Mouse (Mus musculus): ENCODE results near the gene Fbxo42. TPM values are rescaled to one million over a fixed set of nuclear protein-coding genes. Genes with fewer than 3 reads are reported as not detected.

Gene Fbxo42
- polyA plus RNA-seq (2012; rRNA removed), result 24.1 and 24.2 TPM in 2 replicates

DNA sequence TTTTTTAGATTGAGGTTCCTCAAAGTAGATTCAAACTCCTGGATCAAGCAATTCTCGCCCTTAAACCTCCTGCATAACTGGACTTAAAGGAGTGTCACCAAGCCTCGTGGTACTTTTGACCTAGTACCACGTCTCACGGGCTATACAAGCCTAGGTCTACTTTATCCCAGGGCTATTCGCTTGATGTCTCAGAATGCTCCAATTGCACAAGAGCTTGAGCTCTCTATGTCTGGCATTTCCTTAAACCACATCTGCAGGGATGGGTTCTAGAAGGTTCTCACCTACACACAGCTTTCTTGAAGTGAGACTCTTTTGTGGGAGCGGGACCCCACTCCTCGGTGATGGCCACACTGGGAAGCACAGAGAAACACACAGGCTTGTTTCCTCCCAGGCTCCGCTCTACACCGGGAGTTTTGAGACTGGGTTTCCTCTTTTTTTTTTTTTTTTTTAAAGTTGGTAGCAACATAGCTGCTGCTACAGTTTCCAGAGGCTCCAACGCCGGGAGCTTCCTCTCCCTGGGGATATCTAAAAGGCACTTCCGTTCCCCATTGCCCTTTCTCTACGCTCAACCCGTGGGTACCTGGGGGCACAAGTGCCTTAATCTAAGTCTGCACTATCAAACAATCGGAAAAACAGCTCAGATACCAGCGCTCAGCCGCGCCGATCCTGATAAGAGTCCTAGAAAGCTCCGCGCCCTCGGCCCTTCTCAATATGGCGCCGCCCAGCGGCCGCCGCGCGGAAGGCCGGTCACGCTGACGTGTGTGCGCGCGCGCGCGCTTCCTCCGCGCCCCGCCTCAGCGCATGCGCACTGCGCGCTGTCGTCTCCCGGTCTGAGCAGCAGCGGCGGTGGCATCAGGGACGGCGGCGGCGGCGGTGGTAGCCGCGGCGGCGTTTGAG, at the start of gene Fbxo42:
Gene Fbxo42 (plus strand): TSS at position 802 of the 897 bp plus-strand sequence.

DNA sequence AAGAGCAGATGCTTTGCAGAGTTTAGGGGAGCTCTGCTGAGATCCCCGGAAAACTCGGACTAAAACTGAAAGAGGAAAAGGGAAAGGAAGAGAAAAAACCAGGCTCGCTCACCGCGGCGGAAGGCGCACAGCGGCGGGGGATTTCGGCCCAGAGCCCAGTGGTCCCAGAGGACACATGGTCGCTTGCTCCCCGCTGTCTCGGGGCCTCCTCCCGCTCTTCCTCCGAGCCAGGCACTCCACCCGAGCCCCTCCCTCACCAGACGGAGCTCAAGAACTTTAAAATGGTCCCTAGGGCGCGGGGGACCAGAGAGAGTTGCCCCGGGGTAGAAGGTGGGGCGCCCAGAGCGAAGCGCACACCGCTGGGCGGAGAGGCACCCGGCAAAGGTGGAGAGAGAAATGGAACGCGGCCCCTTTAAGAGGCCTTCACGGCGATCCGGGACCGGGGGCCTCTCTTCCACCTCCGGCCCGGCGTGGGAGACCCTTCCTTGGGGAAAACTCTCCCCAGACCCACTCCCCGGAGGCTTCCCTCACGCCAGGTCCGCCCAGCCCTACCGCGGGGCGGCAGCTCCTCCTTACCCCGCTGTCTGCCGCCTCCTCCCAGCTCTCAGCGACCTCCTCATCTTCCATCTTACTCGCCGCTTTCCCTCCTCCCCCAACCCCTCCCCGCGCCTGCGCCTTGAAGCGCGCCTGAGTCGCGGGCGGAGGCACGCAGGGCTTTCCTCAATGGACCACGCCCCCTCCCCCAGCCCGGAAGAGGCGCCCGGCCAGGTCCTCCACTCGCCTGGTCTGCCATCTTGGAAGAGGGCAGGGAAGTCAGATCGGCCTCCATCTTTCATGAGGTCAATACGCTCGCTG, 8.4 kb upstream of the Fbxo42 start, which contains the start of gene Szrd1:
Gene Szrd1 (minus strand): TSS at position 660 of the 855 bp plus-strand sequence.

DNA sequence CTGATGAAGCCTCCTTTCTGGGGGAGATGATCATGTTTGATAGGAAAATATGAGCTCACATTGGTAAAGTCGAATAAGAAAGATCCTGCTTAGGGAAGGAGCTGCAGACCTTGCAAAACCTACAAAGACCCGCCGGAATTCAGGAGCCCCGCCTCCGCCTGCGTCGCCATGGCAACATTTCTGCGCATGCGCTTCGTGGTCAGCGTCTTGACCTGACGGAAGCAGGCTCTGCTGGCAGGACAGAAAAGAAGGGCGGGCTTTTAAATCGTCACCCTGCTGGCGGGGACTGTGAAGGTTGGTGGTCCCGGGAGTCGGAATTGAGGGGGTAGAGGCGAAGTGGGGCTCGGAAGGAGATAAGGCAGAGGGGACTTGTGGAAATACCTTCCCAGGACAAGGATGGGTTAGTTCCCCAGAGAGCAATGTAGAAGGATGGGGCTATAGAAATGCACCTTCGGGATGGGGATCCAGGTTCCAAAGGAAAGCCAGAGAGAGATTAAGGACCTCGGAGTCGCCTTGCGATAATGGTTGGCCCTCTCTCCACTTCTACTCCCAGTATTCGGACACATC, 66.1 kb downstream of the Fbxo42 start, which contains the start of gene Rsg1:
Gene Rsg1 (plus strand): TSS at position 187 of the 567 bp plus-strand sequence.

DNA sequence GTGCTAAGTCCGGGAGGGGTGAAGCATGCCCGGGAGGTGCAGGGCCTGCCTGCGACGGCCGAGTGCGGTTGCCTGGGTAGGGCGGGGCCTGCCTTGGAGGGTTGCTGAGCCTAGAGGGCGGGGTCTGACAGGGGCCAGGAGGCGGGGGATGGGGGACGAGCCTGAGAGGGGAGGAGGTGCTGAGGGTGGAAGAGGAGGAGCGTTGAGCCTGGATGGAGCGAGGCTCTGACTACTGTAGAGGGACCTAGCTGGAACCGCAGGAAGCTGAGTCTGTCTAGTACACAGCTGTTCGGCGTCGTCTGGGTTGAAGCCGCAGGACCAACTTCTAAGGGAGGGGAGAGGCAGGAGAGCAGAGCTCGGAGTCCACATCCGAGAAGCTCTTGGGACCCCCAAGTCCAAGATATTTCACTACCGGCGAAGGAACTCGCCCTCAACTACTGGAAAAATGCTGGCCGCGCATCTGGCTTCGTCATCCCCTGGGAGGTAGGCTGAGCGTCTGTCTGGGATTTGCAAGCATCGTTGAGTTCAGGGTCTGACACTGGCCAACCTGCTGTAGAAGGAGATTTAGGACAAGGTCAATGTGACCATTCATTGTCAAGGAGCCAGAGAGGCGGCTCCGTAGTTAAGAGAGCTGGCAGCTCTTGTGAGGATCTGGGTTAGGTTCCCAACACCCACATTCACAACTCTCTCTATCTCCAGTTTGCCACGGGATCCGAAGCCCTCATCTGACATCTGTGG, 91.8 kb downstream of the Fbxo42 start, which contains the start of gene Arhgef19:
Gene Arhgef19 (plus strand): TSS at position 112 of the 738 bp plus-strand sequence.

Other genes starting within 250 kb of the Fbxo42 start
- gene Padi2, start 241.6 kb upstream of the Fbxo42 start, polyA plus RNA-seq (2012; rRNA removed), result 0.36 and 1.0 TPM in 2 replicates
- gene Sdhb, start 186.7 kb upstream of the Fbxo42 start, polyA plus RNA-seq (2012; rRNA removed), result 229 and 247 TPM in 2 replicates
- gene Atp13a2, start 161.0 kb upstream of the Fbxo42 start, polyA plus RNA-seq (2012; rRNA removed), result 189 and 190 TPM in 2 replicates
- 234 and 286 TPM in 2 replicates for gene Mfap2, start 137.5 kb upstream of the Fbxo42 start, polyA plus RNA-seq (2012; rRNA removed)
- gene Crocc, start 87.4 kb upstream of the Fbxo42 start, polyA plus RNA-seq (2012; rRNA removed), result 37.7 and 38.0 TPM in 2 replicates
- gene Necap2, start 69.6 kb upstream of the Fbxo42 start, polyA plus RNA-seq (2012; rRNA removed), result 56.3 and 65.6 TPM in 2 replicates
- 0.02 and 0.06 TPM in 2 replicates for gene Spata21, start 59.6 kb upstream of the Fbxo42 start, polyA plus RNA-seq (2012; rRNA removed)
- gene Szrd1, start 8.1 kb upstream of the Fbxo42 start, polyA plus RNA-seq (2012; rRNA removed), result 35.4 and 41.9 TPM in 2 replicates
- 4.8 and 5.1 TPM in 2 replicates for gene Rsg1, start 66.0 kb downstream of the Fbxo42 start, polyA plus RNA-seq (2012; rRNA removed)
- 1.8 and 5.9 TPM in 2 replicates for gene Arhgef19, start 91.6 kb downstream of the Fbxo42 start, polyA plus RNA-seq (2012; rRNA removed)
- gene Epha2, start 153.3 kb downstream of the Fbxo42 start, polyA plus RNA-seq (2012; rRNA removed), result 4.2 and 5.9 TPM in 2 replicates
- 14.2 and 15.6 TPM in 2 replicates for gene Fam131c, start 220.3 kb downstream of the Fbxo42 start, polyA plus RNA-seq (2012; rRNA removed)

All from central nervous system, embryonic 14 days (tissue).